Mouse (Mus musculus): ENCODE data around the gene Ets1.

GRCm38 (mm10) chr9:32798171-32798570 lies 162.2 kb downstream of the Ets1 start:
- TF ChIP-seq POLR2A (IDR thresholded peaks at IDR 0.05; ENCODE audit: control insufficient read depth, low read depth, low read length) (no peak), CTCF (IDR thresholded peaks at IDR 0.05; ENCODE audit: control insufficient read depth, insufficient read depth, insufficient replicate concordance, low read depth, low read length) (no peak)

All from testis, adult 2 months (tissue).